Mouse (Mus musculus) kidney, adult 2 months (tissue): ENCODE measurements at regions not wholly inside any gene's neighbourhood (a gene's known extent, or its start where the extent isn't known, plus 50 kb on each side); places are given as distances from the start of the nearest gene placed in this dataset.

Experiments
- CTCF ChIP-seq: fragments of 200-500 bp; conservative IDR thresholded peaks from 2 replicates; pipeline ENCODE4 v1.5.1; 2011; ENCODE audit warnings: low read depth, mild to moderate bottlenecking, control low read depth, low read length, moderate library complexity, mixed read lengths; ENCODE audit not compliant: insufficient read depth, insufficient read length
- POLR2A ChIP-seq: fragments of 200-500 bp; IDR thresholded peaks from one replicate; pipeline ENCODE4 v1.6.1; 2011; ENCODE audit warnings: low read depth, low read length, control low read depth

- TF ChIP-seq POLR2A = no peak
- TF ChIP-seq CTCF = peak; percentile 48; the same call in 1 of the 2 replicates
These were observed 162.0 kb downstream of the Kif26a start for GRCm38 (mm10) chr12:112308016-112308415.
